Mouse (Mus musculus) megakaryocyte-erythroid progenitor cell, adult 5-6 weeks (primary cell): ENCODE measurements around the gene Togaram2. TPM values are rescaled to one million over a fixed set of nuclear protein-coding genes. Genes with fewer than 3 reads are reported as not detected.
"Not testable (repeated sequence)": the region's sequence is repeated elsewhere in the genome, so short reads cannot be mapped to it uniquely, and the experiment has no call there.

Experiments
- ATAC-seq: replicated peaks from 2 replicates; pipeline ENCODE4 v1.8.0; 2016; ENCODE audit warnings: mild to moderate bottlenecking, inconsistent platforms; ENCODE audit not compliant: severe bottlenecking, poor library complexity, low FRiP score, low TSS enrichment
- total RNA-seq, 2 experiments: library from RNA; stranded (forward) in 1 of 2; stranded (reverse) in 1 of 2; fragments of 200-1000, 215-1000 nt in 1 of 2; fragments of >200 nt in 1 of 2; fragmentation: Nextera tagmentation in 1 of 2; gene quantifications; 2 replicates each; pipeline ENCODE4 v1.2.3; 2014 to 2017

Gene Togaram2
- total RNA-seq (2014; fragmentation: Nextera tagmentation) = not detected in 2 replicates
- total RNA-seq (2017) = 0.14 TPM in 1 of 2 replicates, not detected in the other

GRCm38 (mm10) chr17:71673092-71673491 is at the start of gene Togaram2:
Togaram2 (plus strand) TSS chr17:71673261.
- ATAC-seq = no peak

- no peak for ATAC-seq
Measured at GRCm38 (mm10) chr17:71631806-71632205, 41.3 kb upstream of the Togaram2 start.

GRCm38 (mm10) chr17:71633350-71633749 is 39.7 kb upstream of the Togaram2 start:
- no peak for ATAC-seq

GRCm38 (mm10) chr17:71636786-71637185 is 36.3 kb upstream of the Togaram2 start:
- no peak for ATAC-seq

- ATAC-seq = no peak
Measured at GRCm38 (mm10) chr17:71637750-71638265, 35.3 kb upstream of the Togaram2 start.

- ATAC-seq = not testable (repeated sequence)
Measured at GRCm38 (mm10) chr17:71639056-71639455, 34.0 kb upstream of the Togaram2 start.

GRCm38 (mm10) chr17:71640421-71641085 is 32.5 kb upstream of the Togaram2 start:
- no peak for ATAC-seq

GRCm38 (mm10) chr17:71642190-71642589 is 30.9 kb upstream of the Togaram2 start:
- ATAC-seq = peak; percentile 51; the same call in 1 of the 2 replicates

- ATAC-seq = 0 out of 2 replicates have a peak, but pooled peaks have one; percentile 35
Measured at GRCm38 (mm10) chr17:71650011-71650410, 23.1 kb upstream of the Togaram2 start.

- ATAC-seq = no peak
Measured at GRCm38 (mm10) chr17:71652495-71652894, 20.6 kb upstream of the Togaram2 start.

GRCm38 (mm10) chr17:71652934-71653333 is 20.1 kb upstream of the Togaram2 start:
- ATAC-seq = no peak

- no peak for ATAC-seq
Measured at GRCm38 (mm10) chr17:71657521-71657920, 15.5 kb upstream of the Togaram2 start.

- ATAC-seq = no peak
Measured at GRCm38 (mm10) chr17:71658666-71659065, 14.4 kb upstream of the Togaram2 start.

GRCm38 (mm10) chr17:71660390-71660789 is 12.7 kb upstream of the Togaram2 start:
- ATAC-seq = no peak

- ATAC-seq = peak; percentile 71
Measured at GRCm38 (mm10) chr17:71662751-71663250, 10.3 kb upstream of the Togaram2 start.

GRCm38 (mm10) chr17:71663491-71663890 is 9.6 kb upstream of the Togaram2 start:
- ATAC-seq = no peak

- ATAC-seq = no peak
Measured at GRCm38 (mm10) chr17:71664172-71664571, 8.9 kb upstream of the Togaram2 start.

GRCm38 (mm10) chr17:71665201-71665600 is 7.9 kb upstream of the Togaram2 start:
- no peak for ATAC-seq

GRCm38 (mm10) chr17:71669511-71669910 is 3.5 kb upstream of the Togaram2 start:
- no peak for ATAC-seq

GRCm38 (mm10) chr17:71671840-71672546 is 1.1 kb upstream of the Togaram2 start:
- ATAC-seq = peak; percentile 60
